Mouse (Mus musculus): ENCODE measurements at regions not wholly inside any gene's neighbourhood (a gene's known extent, or its start where the extent isn't known, plus 50 kb on each side); places are given as distances from the start of the nearest gene placed in this dataset. TPM values are rescaled to one million over a fixed set of nuclear protein-coding genes. Genes with fewer than 3 reads are reported as not detected.

DNA sequence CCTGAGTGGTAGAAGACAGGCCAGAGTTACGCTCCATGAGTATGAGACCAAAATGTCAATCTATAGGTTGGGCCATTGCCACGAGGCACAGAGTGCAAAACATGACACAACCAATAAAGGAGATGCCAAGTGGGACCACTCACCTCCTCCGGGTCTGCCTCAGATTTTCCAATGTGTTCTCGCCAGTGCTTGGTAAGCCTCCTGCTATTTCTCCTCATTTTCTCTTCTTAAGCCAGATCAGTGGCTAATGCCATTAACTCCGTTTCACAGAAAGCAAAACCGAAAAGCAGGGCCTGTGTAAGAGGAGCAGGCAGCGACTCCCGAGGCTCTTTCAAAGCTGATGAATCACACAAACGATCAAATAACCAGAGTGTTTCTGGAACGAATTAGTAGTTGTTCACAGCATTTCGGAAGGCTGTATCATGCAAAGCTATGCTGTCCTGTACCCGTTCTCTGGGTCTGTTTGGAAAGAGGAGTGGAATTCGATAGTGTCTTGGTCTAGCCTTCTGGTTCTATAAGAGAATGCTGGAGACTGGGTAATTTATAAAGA is 59.7 kb upstream of the Gm10320 start:
- Histone ChIP-seq H3K27ac (ENCODE audit: low read length) (no peak overlapping the region), H3K4me3 (ENCODE audit: low read length) (no peak overlapping the region), H3K9ac (ENCODE audit: low read length) (no peak overlapping the region), H3K4me2 (ENCODE audit: low read depth, low read length) (no peak overlapping the region), H3K4me1 (ENCODE audit: control insufficient read depth, insufficient read depth, low read length) (no peaks in the 10 kb centered on the region), H3K36me3 (ENCODE audit: control insufficient read depth, insufficient read depth) (no peaks in the 10 kb centered on the region), H3K27me3 (ENCODE audit: control insufficient read depth, insufficient read depth, low read length) (no peaks in the 10 kb centered on the region), H3K9me3 (replicated peaks; ENCODE audit: control insufficient read depth, low read length) (no peaks in the 10 kb centered on the region)
- WGBS = 75% methylated on average over 13 of the region's 13 CpGs
- no peak for ATAC-seq (replicated peaks; ENCODE audit: extremely low read depth, insufficient read depth, low FRiP score)

DNA sequence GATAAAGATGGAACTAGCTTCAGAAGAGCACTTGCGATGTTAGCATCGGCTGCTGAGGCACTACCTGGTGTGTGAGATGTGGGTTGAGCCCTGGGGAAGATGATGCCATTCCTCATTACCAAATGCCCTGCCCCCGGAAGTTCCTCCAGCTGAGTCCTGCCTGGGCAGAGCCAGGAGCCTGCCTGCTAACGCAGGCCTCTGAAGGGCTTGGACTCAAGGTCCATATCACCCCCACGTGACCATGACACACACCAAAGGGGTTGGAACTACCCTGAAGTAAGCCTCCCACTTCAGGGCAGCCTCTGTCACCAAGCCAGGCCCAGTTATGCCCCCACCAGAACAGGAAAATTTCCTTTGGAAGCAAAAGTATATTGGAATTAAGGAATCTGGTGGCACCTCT is 55.4 kb upstream of the Gm10320 start:
- no peak for ATAC-seq (replicated peaks; ENCODE audit: extremely low read depth, insufficient read depth, low FRiP score)
- H3K4me3 ChIP-seq (ENCODE audit: low read length) = no peak overlapping the region
- 70% methylated on average over 5 of the region's 5 CpGs for WGBS

DNA sequence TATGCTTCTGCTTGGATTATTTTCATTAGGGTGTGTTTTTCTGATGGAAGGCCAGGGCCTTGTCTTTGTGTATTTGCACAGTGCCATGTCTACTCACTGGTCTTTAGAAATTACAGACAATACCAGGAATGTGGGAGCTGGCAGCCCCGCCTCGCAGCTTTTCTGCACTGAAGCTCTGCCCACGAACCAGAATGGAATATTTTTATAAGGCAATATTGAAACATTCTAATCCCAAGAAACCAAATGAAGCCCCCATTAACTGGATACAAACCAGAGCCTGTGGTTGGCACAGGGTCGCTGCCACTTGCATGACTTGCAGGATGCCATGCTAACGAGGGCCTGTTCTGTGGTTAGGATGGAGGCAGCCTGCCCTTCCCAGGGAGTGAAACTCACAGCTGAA is 54.3 kb upstream of the Gm10320 start:
- Histone ChIP-seq H3K36me3 (ENCODE audit: control insufficient read depth, insufficient read depth) (no peaks in the 10 kb centered on the region), H3K4me1 (ENCODE audit: control insufficient read depth, insufficient read depth, low read length) (no peaks in the 10 kb centered on the region), H3K4me2 (ENCODE audit: low read depth, low read length) (no peak overlapping the region), H3K9ac (ENCODE audit: low read length) (no peak overlapping the region), H3K27ac (ENCODE audit: low read length) (no peak overlapping the region), H3K9me3 (replicated peaks; ENCODE audit: control insufficient read depth, low read length) (0 out of 2 replicates have a peak, but pooled peaks cover 2% of the 10 kb centered on the region), H3K4me3 (ENCODE audit: low read length) (no peak overlapping the region), H3K27me3 (ENCODE audit: control insufficient read depth, insufficient read depth, low read length) (no peaks in the 10 kb centered on the region)
- no peak for ATAC-seq (replicated peaks; ENCODE audit: extremely low read depth, insufficient read depth, low FRiP score)
- 67% methylated on average over 5 of the region's 5 CpGs for WGBS

More for the DNA sequence above, 55.4 kb upstream of the Gm10320 start:
- H3K4me2 ChIP-seq (ENCODE audit: low read depth, low read length) = no peak overlapping the region
- H3K27ac ChIP-seq (ENCODE audit: low read length) = no peak overlapping the region
- H3K36me3 ChIP-seq (ENCODE audit: control insufficient read depth, insufficient read depth) = no peaks in the 10 kb centered on the region
- H3K9me3 ChIP-seq (replicated peaks; ENCODE audit: control insufficient read depth, low read length) = 0 out of 2 replicates have a peak, but pooled peaks cover 2% of the 10 kb centered on the region
- no peak overlapping the region for H3K9ac ChIP-seq (ENCODE audit: low read length)
- no peaks in the 10 kb centered on the region for H3K27me3 ChIP-seq (ENCODE audit: control insufficient read depth, insufficient read depth, low read length)
- H3K4me1 ChIP-seq (ENCODE audit: control insufficient read depth, insufficient read depth, low read length) = no peaks in the 10 kb centered on the region

DNA sequence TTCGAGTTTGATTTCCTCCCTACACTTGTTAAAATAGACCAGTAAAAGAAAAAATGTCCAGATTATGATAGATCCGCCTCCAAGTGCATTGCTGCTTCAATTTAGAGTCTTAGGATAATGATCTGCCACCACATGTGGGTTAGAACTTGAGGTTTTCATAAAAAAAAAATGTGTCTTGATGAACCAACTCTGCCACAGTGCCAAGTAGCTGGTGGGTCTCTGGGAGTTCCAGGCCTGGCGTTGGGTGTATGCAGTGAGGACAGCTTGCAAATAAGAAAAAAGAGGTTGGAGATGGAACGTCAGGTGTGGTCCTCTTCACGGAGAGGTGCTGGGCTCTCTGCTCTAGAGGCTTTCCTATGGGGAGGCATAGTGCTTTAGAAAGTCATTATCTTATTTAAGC is 53.6 kb upstream of the Gm10320 start:
- no peak overlapping the region for H3K4me3 ChIP-seq (ENCODE audit: low read length)
- ATAC-seq (replicated peaks; ENCODE audit: extremely low read depth, insufficient read depth, low FRiP score) = no peak
- H3K4me2 ChIP-seq (ENCODE audit: low read depth, low read length) = no peak overlapping the region
- 0 out of 2 replicates have a peak, but pooled peaks cover 2% of the 10 kb centered on the region for H3K9me3 ChIP-seq (replicated peaks; ENCODE audit: control insufficient read depth, low read length)
- H3K4me1 ChIP-seq (ENCODE audit: control insufficient read depth, insufficient read depth, low read length) = no peaks in the 10 kb centered on the region
- H3K27ac ChIP-seq (ENCODE audit: low read length) = no peak overlapping the region
- 64% methylated on average over 5 of the region's 5 CpGs for WGBS
- H3K9ac ChIP-seq (ENCODE audit: low read length) = no peak overlapping the region
- H3K27me3 ChIP-seq (ENCODE audit: control insufficient read depth, insufficient read depth, low read length) = no peaks in the 10 kb centered on the region
- H3K36me3 ChIP-seq (ENCODE audit: control insufficient read depth, insufficient read depth) = no peaks in the 10 kb centered on the region

DNA sequence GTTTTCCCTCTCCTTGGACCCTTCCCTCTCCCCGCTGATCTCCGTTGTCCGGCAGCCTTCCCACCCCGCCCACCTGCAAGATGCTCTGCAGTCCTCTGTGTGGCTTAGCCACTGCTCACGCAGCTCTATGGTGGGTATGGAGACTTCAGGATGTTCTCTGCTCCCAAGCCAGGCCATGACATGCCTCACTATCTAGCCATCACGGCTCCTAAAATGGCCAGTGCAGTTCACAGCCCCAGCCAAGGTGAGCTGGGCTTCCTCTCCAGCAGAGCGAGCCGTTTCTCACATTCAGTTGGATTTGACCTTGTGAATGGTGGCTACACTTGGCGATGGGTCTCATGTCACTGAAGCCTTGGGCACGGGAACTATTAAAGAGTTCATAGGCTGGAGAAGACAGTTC is 52.2 kb upstream of the Gm10320 start:
- Histone ChIP-seq H3K4me1 (ENCODE audit: control insufficient read depth, insufficient read depth, low read length) (no peaks in the 10 kb centered on the region), H3K9ac (ENCODE audit: low read length) (no peak overlapping the region), H3K4me2 (ENCODE audit: low read depth, low read length) (no peak overlapping the region), H3K36me3 (ENCODE audit: control insufficient read depth, insufficient read depth) (no peaks in the 10 kb centered on the region), H3K27me3 (ENCODE audit: control insufficient read depth, insufficient read depth, low read length) (0 out of 2 replicates have a peak, but pooled peaks cover 2% of the 10 kb centered on the region), H3K27ac (ENCODE audit: low read length) (no peak overlapping the region), H3K4me3 (ENCODE audit: low read length) (no peak overlapping the region), H3K9me3 (replicated peaks; ENCODE audit: control insufficient read depth, low read length) (0 out of 2 replicates have a peak, but pooled peaks cover 2% of the 10 kb centered on the region)
- no peak for ATAC-seq (replicated peaks; ENCODE audit: extremely low read depth, insufficient read depth, low FRiP score)
- WGBS = 84% methylated on average over 10 of the region's 10 CpGs

Small RNA genes lying in the stretch of these regions (microRNA-seq; reads per million reads assigned to microRNA genes)
- gene Gm22698 = not detected

Measured in heart, embryonic 16.5 days (tissue).